Mouse (Mus musculus) intestine, embryonic 14.5 days (tissue): Measurements from ENCODE around the gene Tmub2. TPM values are rescaled to one million over a fixed set of nuclear protein-coding genes. Genes with fewer than 3 reads are reported as not detected.
"Not testable (repeated sequence)": the region's sequence is repeated elsewhere in the genome, so short reads cannot be mapped to it uniquely, and the experiment has no call there.

Experiments
- ATAC-seq: fragments of 200-750 bp; cut with Nextera tagmentation; replicated peaks from 2 replicates; pipeline ENCODE4 v1.8.0; 2017; ENCODE audit warnings: low read depth, moderate number of reproducible peaks, moderate TSS enrichment, moderate library complexity; ENCODE audit not compliant: low FRiP score, low TSS enrichment
- DNase-seq: peaks from one replicate; pipeline ENCODE4 v3.0.0-alpha.2; 2018; ENCODE audit warnings: low spot score
- H3K27ac ChIP-seq: fragments of 300-500 bp; sonication (generic); 2 replicates; pipeline ENCODE4 v1.5.1; 2014; ENCODE audit warnings: low read depth, mild to moderate bottlenecking, control low read depth
- H3K27me3 ChIP-seq: fragments of 300-500 bp; sonication (generic); replicated peaks from 2 replicates; pipeline ENCODE4 v1.6.1; 2014; ENCODE audit warnings: low read length, control low read depth; ENCODE audit not compliant: control insufficient read depth, insufficient read depth
- H3K36me3 ChIP-seq: fragments of 300-500 bp; sonication (generic); 2 replicates; pipeline ENCODE4 v1.6.1; 2014; ENCODE audit warnings: low read length, control low read depth; ENCODE audit not compliant: control insufficient read depth, insufficient read depth
- H3K4me1 ChIP-seq: fragments of 300-500 bp; sonication (generic); replicated peaks from 2 replicates; pipeline ENCODE4 v1.6.1; 2014; ENCODE audit warnings: low read length, control low read depth, mixed read lengths; ENCODE audit not compliant: control insufficient read depth, insufficient read depth
- H3K4me2 ChIP-seq: fragments of 300-500 bp; sonication (generic); 2 replicates; pipeline ENCODE4 v1.6.1; 2014; ENCODE audit warnings: low read length
- H3K4me3 ChIP-seq: fragments of 300-500 bp; sonication (generic); 2 replicates; pipeline ENCODE4 v1.5.1; 2014; ENCODE audit warnings: low read depth, low read length, control low read depth, mixed read lengths
- H3K9ac ChIP-seq: fragments of 300-500 bp; sonication (generic); 2 replicates; pipeline ENCODE4 v1.6.1; 2014; ENCODE audit warnings: mild to moderate bottlenecking, low read length
- H3K9me3 ChIP-seq: fragments of 300-500 bp; sonication (generic); 2 replicates; pipeline ENCODE4 v1.6.1; 2016; ENCODE audit warnings: low read length, control low read depth; ENCODE audit not compliant: control insufficient read depth
- WGBS: fragments of 180-500 bp; shearing (Covaris S2); extraction: QIAGEN DNeasy Blood & Tissue Kit; methylation state at CpG from one replicate; pipeline ENCODE4 v1.1.7; 2014; 5-methylcytosine and 5-hydroxymethylcytosine counted together
- polyA plus RNA-seq: library from polyadenylated mRNA; unstranded; fragments of >200 nt; fragmentation: Nextera tagmentation; extraction: Ambion mirVana; gene quantifications from 2 replicates; pipeline ENCODE4 v1.2.1, GENCODE M21; 2014

Gene Tmub2
- polyA plus RNA-seq, 1 experiment from 2014 or later, result 50.5 TPM

DNA sequence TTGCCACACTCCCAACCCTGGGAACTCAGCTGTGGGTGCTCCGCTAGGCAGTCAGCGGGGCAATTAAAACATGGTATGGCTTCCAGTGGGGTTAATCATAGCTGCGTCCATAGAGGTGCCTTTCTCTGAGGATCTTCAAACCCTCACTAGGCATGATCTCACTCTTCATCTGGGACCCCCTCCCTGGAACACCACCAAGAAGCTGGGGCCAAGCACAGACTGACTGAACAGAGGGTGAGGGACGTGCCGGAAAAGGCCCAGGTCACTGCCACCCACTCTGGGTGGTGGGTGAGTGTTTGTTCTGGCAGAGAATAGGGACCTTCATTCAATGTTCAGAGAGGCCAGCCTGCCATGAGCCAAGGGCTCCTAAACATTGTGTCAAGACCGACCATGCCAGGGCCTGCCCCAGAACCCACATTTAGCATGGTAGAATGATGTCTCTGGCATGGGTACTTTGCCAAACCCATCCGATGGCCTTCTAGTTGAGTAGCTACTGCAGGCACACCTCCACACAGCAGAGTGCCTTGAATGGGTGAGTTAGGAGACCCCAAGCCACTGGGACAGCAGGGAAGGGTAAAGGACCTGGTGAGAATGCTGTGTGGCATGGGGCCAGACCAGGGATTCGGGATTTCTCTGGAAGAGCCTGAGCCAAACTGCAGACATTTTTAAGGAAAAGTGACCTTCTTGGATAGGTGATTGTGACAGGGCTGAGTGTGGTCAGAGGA lies 17.9 kb upstream of the Tmub2 start:
- H3K4me2 ChIP-seq, result no peak overlapping the region

DNA sequence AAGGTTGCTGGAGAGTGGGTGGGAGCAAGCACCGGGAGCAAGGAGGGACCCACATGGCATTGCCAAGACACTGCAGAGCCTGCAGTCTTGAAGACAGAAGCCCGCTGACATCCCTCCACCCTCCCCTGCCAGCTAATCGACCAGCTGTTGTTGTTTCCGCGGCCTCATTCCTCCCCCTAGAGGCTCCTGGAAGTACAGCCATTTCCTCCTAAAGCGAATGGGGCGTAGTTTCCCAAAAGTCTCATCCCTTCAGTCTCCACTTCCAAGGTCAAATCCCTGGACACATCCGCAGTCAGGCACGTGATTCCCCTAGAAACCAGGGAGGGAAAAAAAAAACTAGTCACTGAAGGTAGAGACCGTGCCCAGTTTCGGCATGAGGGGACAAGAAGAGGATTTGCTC lies 17.3 kb upstream of the Tmub2 start:
- Histone ChIP-seq H3K4me3 (no peak overlapping the region), H3K9ac (no peak overlapping the region), H3K4me2 (no peak overlapping the region), H3K27ac (no peak overlapping the region), H3K36me3 (peaks cover 11% of the 10 kb centered on the region), H3K9me3 (no peaks in the 10 kb centered on the region), H3K4me1 (0 out of 2 replicates have a peak, but pooled peaks cover 3% of the 10 kb centered on the region), H3K27me3 (no peaks in the 10 kb centered on the region)
- ATAC-seq (peak; percentile 42; the same call in 1 of the 2 replicates), DNase-seq (peak; percentile 81)
- WGBS, result 5% methylated on average over 11 of the region's 11 CpGs

More for the DNA sequence above, 17.9 kb upstream of the Tmub2 start:
- Histone ChIP-seq H3K4me3 (no peak overlapping the region), H3K4me1 (0 out of 2 replicates have a peak, but pooled peaks cover 3% of the 10 kb centered on the region), H3K27me3 (no peaks in the 10 kb centered on the region), H3K27ac (no peak overlapping the region), H3K9ac (no peak overlapping the region), H3K36me3 (peaks cover 16% of the 10 kb centered on the region), H3K9me3 (no peaks in the 10 kb centered on the region)
- no peak for ATAC-seq
- DNase-seq, result no peak
- WGBS, result 90% methylated on average over 8 of the region's 8 CpGs

DNA sequence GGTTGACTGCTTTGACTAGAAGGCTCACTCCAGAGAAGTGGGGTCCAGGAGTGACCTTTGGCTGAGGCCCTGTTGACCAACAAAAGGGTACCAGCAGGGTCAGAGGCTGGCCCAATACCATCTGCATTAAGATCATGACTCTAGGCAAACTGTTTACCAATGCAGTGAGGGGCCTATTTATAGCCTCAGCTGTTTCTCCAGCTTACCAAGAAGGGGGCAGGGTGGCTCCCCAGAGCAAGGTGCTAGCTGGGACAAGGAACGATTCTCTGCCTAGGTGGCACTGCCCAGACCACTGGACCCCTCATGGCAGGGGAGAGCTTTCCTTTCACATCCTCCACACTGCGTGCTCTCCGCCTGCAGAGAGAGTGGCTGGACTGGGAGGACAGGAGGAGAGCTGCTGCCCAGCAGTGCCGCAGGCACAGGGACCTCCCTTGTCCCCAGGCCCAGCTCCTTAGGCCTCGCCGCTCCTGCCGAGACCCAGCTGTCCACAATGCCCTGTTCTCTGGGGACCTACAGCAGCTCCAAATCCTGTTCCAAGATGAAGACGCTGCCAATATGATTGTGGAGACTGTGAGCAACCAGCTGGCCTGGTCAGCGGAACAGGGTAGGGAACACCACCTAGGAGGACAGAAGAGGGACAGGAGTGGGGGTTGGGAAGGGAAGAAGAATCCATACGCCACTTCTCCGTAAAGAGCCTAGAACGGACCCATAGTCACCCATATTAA lies 16.0 kb upstream of the Tmub2 start, which contains the start of gene Asb16:
Gene Asb16 (plus strand): TSS at position 224 of the 725 bp plus-strand sequence.
- ATAC-seq, result no peak
- Histone ChIP-seq H3K4me3 (no peak within 1 kb of the TSS), H3K9me3 (no peaks in the 10 kb centered on the region), H3K4me1 (0 out of 2 replicates have a peak, but pooled peaks cover 3% of the 10 kb centered on the region), H3K27ac (no peak within 1 kb of the TSS), H3K4me2 (no peak within 1 kb of the TSS), H3K9ac (no peak within 1 kb of the TSS), H3K36me3 (0 out of 2 replicates have a peak, but pooled peaks cover 4% of the 10 kb centered on the region), H3K27me3 (no peaks in the 10 kb centered on the region)
- DNase-seq, result no peak
- 92% methylated on average over 12 of the region's 12 CpGs for WGBS

DNA sequence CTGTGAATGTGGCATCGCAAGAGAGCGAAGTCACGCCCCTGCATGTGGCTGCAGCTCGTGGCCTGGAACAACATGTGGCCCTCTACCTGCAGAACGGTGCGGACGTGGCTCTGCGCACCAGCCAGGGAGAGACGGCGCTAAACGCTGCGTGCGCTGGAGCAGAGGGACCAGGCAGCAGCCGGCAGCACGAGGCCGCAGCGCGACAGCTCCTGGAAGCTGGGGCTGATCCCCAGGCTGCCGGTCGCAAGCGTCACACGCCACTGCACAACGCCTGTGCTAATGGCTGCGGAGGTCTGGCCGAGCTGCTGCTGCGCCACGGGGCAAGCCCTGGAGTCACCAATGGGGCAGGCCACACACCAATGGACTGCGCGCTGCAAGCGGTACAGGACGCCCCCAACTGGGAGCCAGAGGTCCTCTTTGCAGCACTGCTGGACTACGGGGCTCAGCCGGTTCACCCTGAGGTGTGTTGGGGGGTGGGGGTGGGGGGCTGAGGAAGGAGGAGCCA lies 8.3 kb upstream of the Tmub2 start:
- 2% methylated on average over 33 of the region's 33 CpGs for WGBS
- H3K27ac ChIP-seq, result no peak overlapping the region
- H3K4me3 ChIP-seq, result peak overlapping the region; percentile 33

DNA sequence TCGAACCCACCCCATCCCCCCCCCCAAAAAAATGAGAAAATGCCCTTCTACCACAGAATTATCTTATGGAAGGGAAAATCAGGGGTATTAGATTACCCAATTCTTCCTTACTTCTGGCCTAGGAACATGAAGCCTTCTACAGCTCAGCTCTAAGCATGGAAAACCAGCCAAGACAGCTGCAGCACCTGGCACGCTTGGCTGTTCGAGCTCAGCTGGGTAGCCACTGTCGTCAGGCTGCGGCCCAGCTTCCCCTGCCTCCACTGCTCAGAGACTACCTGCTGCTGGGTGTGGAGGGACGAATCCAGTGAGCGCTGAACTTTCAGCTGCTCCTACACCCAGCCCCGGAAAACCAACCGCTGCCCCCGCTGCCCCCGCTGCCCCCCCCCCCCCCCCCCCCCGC lies 7.0 kb upstream of the Tmub2 start:
- H3K27ac ChIP-seq, result no peak overlapping the region
- DNase-seq (no peak), ATAC-seq (no peak)
- no peak overlapping the region for H3K4me3 ChIP-seq
- H3K36me3 ChIP-seq, result no peaks in the 10 kb centered on the region
- H3K9ac ChIP-seq, result no peak overlapping the region
- peaks cover 5% of the 10 kb centered on the region; the same call in 1 of the 2 replicates for H3K27me3 ChIP-seq
- no peaks in the 10 kb centered on the region for H3K9me3 ChIP-seq
- no peaks in the 10 kb centered on the region; the same call in 1 of the 2 replicates for H3K4me1 ChIP-seq
- no peak overlapping the region for H3K4me2 ChIP-seq
- WGBS, result 78% methylated on average over 9 of the region's 12 CpGs

More for the DNA sequence above, 8.3 kb upstream of the Tmub2 start:
- Histone ChIP-seq H3K4me2 (peak overlapping the region; percentile 63), H3K36me3 (no peaks in the 10 kb centered on the region), H3K9ac (peak overlapping the region; percentile 42), H3K27me3 (peaks cover 5% of the 10 kb centered on the region; the same call in 1 of the 2 replicates), H3K4me1 (no peaks in the 10 kb centered on the region; the same call in 1 of the 2 replicates), H3K9me3 (no peaks in the 10 kb centered on the region)
- DNase-seq, result peak; percentile 78
- ATAC-seq, result peak; percentile 65

DNA sequence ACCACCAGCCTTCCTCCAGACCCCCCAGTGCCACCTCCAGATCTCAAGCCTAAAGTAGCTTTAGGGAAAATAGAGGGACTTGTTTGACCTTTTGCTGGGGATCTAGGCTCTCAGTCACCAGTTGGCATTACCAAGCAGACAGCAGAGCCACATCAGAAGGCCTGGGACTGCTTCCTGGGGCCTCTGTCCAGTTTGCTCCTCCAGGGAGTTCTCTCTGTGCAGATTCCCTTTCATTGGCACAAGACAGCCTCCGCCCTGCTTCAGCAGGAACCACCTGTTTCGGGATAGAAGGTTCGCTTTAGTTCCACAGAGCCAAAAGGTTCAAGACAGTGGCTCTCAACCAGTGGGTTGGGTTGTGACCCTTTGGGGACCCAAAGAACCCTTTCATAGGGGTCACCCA lies 5.1 kb upstream of the Tmub2 start:
- 92% methylated on average over 3 of the region's 3 CpGs for WGBS
- H3K9me3 ChIP-seq, result no peaks in the 10 kb centered on the region
- no peak overlapping the region for H3K9ac ChIP-seq
- no peak overlapping the region for H3K4me2 ChIP-seq
- no peak overlapping the region for H3K4me3 ChIP-seq
- ATAC-seq (no peak), DNase-seq (no peak)
- no peak overlapping the region for H3K27ac ChIP-seq
- no peaks in the 10 kb centered on the region for H3K36me3 ChIP-seq
- H3K4me1 ChIP-seq, result no peaks in the 10 kb centered on the region; the same call in 1 of the 2 replicates
- peaks cover 5% of the 10 kb centered on the region; the same call in 1 of the 2 replicates for H3K27me3 ChIP-seq

DNA sequence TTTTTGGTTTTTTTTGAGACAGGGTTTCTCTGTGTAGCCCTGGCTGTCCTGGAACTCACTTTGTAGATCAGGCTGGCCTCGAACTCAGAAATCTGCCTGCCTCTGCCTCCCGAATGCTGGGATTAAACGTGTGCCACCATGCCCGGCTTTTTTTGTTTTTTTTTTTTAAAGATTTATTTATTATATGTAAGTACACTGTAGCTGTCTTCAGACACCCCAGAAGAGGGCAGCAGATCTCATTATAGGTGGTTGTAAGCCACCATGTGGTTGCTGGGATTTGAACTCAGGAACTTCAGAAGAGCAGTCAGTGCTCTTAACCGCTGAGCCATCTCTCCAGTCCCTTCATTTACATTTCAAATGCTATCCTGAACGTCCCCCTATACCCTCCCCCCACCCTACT lies 4.5 kb upstream of the Tmub2 start:
- not testable (repeated sequence) for ATAC-seq, H3K27me3 ChIP-seq, H3K9ac ChIP-seq, H3K9me3 ChIP-seq, H3K4me3 ChIP-seq, H3K36me3 ChIP-seq, H3K4me1 ChIP-seq, H3K4me2 ChIP-seq, H3K27ac ChIP-seq, DNase-seq
- 72% methylated on average over 6 of the region's 6 CpGs for WGBS

DNA sequence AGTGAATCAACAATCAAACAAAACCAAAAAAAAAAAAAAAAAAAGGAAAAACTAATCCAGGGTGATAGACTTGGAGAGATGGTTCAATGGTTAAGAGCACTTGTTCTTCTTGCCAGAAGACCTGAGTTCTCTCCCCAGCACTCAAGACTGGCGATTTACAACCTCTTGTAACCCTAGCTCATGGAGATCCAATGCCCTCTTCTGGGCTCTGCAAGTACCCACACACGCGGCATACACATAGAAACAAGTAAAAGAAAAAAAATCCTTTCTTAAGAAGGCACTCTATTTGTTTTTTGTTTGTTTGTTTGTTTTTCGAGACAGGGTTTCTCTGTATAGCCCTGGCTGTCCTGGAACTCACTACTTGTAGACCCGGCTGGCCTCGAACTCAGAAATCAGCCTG lies 809 bp upstream of the Tmub2 start:
- DNase-seq, result no peak
- 92% methylated on average over 6 of the region's 6 CpGs for WGBS
- H3K27me3 ChIP-seq, result no peaks in the 10 kb centered on the region
- H3K4me3 ChIP-seq, result peak overlapping the region; percentile 71
- ATAC-seq, result no peak
- H3K4me1 ChIP-seq, result peaks cover 11% of the 10 kb centered on the region
- no peaks in the 10 kb centered on the region for H3K9me3 ChIP-seq
- peaks cover 16% of the 10 kb centered on the region for H3K36me3 ChIP-seq
- no peak overlapping the region; the same call in 1 of the 2 replicates for H3K27ac ChIP-seq
- H3K4me2 ChIP-seq, result peak overlapping the region; percentile 52
- no peak overlapping the region for H3K9ac ChIP-seq
